Mouse (Mus musculus): ENCODE results near the gene Carmil3.

The Carmil3 gene

DNA sequence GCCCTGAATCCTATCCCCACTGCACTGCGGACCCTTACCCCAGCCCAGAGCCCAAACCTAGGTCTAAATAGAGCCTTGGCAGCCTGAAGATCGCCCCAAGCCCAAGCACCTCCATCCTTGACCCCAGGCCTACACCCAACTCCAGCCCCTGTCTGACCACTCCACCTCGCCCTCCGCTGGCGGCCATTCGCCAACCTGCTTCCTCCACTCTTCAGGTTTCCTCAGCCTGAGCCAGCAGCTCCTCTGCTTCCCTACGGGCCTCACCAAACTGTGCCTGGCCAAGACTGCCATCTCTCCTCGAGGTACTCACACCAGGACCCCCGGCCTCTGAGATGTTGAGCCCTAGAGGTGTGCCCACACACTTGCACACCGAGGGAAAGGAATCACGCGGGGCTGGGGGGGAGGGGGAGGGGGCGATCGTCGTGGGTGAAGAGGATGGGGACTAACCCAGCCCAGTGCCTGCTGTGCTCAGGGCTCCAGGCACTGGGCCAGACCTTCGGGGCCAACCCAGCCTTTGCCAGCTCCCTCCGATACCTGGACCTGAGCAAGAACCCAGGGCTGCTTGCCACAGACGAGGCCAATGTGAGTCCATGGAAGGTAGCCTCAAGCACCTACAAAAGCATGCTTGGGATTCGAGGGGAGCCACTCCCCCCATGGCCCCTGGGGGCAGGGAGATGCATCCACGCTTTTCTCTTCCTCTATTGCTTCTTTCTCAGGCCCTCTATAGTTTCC is 5.2 kb downstream of the Carmil3 start:
- DNase-seq (ENCODE audit: low spot score) = no peak

GRCm38 (mm10) chr14:55496761-55497448 is 6.5 kb downstream of the Carmil3 start:
- DNase-seq (ENCODE audit: low spot score) = no peak

DNA sequence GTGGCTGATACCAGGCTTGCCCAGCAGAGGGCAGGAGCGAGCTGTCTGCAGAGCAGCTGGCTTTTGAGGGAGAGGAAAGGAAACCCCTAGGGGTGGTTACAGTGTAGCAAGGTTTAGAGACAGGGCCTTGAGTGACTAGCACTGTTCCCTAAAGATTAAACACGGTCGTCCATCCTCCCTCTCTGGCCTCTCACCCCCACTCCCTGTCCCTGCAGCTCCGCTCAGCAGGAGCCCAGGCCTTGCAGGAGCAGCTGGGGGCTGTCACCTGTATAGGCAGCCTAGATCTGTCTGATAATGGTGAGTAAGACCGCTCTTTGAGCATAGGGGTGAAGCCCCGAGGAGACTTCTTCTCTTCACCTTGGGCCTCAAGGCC is 7.0 kb downstream of the Carmil3 start:
- peak; percentile 85 for DNase-seq (ENCODE audit: low spot score)

DNA sequence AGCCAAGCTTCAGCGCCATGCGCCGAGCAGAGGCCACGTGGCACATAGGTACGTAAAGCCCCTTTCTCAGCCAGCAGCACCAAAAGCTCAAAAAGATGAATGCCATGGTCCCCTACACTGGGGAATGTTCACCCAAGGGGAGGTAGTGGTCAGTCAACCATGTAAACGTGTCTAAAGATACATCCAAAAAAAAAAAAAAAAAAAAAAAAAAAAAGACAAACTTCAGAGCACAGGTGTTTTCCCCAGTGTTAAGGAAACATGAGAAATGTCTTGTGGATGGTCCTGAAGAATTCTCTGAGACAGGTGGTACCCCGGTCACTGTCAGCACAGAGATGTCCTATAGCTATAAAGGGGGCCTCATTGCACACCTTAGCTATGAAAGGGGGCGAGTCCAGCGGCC is 15.2 kb downstream of the Carmil3 start:
- no peak for DNase-seq (ENCODE audit: low spot score)

DNA sequence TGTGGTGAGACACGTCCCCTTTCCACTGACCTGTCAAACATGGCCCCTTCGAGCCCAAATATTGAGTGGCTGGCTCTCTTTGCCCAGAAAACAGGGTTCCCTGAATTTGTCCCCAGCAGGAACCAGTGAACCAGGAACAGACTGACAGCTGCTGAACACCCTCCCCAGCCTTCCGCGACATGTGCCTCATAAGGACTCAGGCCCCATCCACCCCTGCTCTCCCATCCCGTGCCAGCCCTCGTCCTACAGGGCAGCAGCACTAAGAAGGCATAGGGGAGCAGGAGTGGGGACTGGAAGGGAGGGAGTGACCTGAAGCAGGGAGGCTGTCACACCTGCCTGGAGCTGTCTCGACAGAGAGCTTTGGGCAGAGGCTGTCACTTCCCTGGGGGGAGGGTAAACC is 17.4 kb downstream of the Carmil3 start:
- DNase-seq (ENCODE audit: low spot score) = no peak

DNA sequence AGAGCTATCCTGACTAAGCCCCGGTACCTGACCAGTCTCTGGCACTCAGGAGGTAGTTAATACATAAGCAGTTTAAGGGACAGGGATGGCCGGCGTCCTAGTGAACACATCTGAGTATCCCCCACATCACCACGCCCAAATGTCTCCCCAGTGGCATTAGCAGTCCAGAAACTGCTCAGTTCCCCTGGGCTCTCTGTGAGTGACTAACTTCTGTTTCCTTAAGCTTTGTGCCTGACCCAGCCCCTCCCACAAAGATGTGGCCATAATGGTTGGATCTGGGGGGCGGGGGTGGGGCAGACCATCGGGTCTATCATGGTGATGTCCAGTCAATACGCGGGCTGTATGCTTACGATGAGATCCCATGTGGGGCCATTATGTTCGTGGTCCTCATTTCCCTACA is 19.1 kb downstream of the Carmil3 start:
- no peak for DNase-seq (ENCODE audit: low spot score)

DNA sequence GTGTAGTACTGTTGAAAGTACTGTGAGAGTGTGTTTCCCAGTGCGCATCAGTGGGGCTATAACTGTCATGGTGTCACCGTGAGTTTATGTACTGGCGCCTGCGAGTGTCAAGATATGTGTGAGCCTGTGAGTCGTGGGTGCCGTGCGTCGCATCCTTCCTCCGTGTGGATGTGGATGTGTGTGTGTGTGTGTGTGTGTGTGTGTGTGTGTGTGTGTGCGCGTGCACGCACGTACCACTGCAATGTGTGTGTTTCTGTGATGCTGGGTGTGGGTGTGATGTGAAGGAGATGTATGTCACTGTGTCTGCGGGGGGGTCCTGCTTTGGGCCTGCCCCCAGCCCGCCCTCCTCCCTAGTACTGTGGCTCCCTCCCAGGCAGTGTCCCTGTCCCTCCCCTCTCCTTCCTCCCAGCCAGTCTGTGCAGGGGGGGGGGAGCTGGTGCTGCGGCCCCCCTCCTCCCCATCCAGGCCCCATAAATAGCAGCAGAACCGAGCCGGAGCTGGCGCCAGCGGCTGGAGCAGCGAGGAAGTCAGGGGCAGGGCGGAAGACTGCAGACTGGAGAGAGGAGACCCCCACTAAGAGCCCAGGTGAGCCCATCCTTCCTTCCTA is 19.8 kb downstream of the Carmil3 start, which contains the start of gene Cpne6:
TSS of gene Cpne6 (plus strand) at position 321 of the 607 bp plus-strand sequence.
- no peak for DNase-seq (ENCODE audit: low spot score)

GRCm38 (mm10) chr14:55511037-55511436 is 20.6 kb downstream of the Carmil3 start:
- no peak for DNase-seq (ENCODE audit: low spot score)

GRCm38 (mm10) chr14:55513927-55514326 is 23.5 kb downstream of the Carmil3 start:
- no peak for DNase-seq (ENCODE audit: low spot score)

DNA sequence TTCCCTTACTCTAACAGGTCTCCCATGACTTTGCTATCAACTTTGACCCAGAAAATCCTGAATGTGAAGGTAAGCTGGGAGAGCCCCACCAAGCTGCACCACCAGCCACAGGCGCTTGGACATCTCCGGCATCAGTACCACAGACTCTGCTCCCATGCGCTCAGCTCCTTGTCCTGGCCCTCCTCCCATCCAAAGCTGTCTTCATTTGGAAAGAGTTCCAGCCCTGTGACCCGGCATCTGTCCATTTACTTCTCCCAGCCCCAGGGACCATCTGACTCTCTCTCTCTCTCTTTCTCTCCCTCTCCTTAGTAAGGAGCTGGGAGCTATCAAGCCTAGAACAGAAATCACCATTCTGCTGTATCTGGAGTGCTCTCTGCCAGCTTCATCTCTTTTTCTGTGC is 25.4 kb downstream of the Carmil3 start:
- no peak for DNase-seq (ENCODE audit: low spot score)

GRCm38 (mm10) chr14:55518897-55519296 is 28.4 kb downstream of the Carmil3 start:
- DNase-seq (ENCODE audit: low spot score) = no peak

DNA sequence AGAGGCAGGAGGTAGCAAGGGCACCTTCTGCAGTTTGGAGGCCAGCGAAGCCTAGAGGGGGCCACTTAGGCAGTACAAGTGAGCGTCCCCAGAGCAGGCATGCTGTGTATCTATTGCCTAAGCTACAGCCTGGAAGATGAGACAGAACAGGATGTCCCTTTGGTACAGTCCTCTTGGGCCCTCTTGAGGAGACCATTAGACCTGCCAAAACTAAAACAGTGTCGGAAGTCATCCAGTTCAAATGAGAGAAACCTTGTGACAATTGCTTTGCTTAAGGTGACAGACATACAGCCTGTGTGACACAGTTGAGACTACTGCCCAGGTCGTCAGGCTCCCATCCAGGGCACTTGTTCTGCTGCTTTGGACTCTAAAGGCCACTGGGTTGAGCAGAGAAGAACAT is 29.2 kb downstream of the Carmil3 start:
- DNase-seq (ENCODE audit: low spot score) = no peak

DNA sequence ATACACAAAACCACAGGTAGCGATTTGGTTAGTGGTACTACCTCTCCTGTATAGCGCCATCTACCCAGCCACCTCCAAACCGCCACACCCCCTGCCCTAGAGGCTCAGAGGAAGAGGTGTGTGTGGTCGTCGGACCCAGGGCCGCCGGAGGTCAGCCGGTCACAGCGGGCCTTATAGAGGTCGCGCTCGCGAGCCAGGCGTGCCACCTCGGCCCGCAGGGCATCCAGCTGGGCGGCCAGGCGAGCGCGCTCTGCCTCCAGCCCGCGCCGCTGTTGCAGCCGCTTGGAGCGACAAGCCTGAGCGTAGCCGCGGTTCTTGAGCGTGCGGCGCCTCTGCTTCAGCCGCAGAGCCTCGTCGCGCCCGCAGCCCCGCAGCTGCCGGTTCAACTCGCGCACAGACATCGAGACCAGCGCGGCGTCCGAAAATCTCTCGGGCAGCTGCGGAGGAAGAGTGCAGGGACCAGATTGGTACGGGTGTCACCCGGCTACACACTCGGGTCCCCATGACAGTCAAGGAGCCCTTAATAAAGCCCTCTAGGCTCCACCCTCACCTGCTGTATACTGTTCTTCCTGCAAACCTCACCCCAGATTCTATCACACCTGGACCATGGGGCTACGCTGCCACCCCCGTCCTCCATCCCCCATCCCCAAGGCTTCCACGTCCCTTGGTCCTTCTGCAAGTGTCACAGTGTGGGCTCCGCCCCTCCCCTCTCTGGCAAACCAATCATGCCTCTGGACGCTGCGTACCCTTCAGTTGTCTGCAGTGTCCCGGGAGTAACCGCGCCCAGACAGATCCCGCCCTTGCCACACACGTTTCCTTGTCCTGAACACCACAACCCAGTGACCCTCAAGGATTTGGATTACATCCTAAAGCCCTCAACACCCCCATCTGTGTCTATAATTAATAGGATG is 30.3 kb downstream of the Carmil3 start:
- no peak for DNase-seq (ENCODE audit: low spot score)

- DNase-seq (ENCODE audit: low spot score) = no peak
These were observed 33.6 kb downstream of the Carmil3 start for GRCm38 (mm10) chr14:55524062-55524461.

- no peak for DNase-seq (ENCODE audit: low spot score)
These were observed 34.3 kb downstream of the Carmil3 start, which contains the start of gene Nrl for GRCm38 (mm10) chr14:55524785-55525184. Gene Nrl, minus strand, starts transcription at chr14:55524981.

DNA sequence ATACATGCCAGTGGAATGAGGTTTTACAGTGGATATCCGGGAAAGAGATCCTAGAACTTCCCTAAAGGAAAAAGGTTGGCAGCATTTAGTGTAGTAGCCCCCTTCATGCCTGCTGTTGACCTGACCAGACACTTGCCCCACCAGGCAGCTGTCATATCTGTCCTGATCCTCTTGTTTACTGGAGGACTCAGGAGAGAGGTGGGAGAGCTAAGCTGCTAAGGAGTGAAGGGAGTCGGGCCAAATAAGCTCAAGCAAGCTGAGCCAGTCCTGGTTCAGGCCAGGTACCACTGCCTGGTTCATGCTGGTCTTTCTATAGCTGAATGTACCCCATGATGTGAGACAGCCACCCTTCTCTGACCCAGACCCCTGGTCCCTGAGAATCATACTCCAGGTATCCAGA is 36.2 kb downstream of the Carmil3 start:
- no peak for DNase-seq (ENCODE audit: low spot score)

- no peak for DNase-seq (ENCODE audit: low spot score)
These were observed 37.5 kb downstream of the Carmil3 start for GRCm38 (mm10) chr14:55527940-55528339.

GRCm38 (mm10) chr14:55536116-55536745 is 45.8 kb downstream of the Carmil3 start:
- DNase-seq (ENCODE audit: low spot score) = no peak

DNA sequence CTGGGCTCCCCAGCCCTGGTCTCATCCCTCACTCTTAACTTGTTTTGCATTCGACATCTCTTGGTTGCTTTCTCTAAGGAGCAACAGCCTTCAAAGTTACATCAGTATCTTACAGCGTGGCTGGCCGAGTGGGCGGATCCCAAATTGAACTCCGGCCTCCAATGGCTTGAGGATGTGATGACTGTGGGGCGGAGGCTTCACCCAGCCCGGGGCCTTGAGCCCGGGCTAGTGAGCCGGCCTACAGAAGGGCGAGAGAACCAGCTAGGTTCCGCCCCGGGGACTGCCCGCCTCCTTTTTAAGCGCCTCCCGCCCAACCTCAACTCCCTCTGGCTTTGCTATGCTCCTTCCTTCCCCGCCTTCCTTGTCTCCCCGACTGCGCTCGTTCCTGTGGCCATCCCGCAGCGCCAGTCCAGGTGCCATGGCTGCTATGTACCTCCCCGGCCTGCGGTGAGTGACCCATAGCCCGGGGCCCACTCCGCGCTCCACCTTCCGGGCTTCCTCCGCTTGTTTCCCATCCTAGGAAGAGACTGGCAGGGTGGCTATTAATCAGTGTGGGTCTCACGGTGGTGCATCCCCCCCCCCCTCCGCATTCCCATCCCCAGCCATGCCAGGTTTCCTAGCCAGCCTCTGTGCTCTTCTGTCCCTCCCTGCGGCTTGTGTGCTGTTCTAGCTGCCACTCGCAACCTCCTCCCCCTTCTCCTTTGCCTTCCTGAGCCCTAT is 49.8 kb downstream of the Carmil3 start, which contains the start of gene Pck2:
TSS of gene Pck2 (plus strand) at position 200 of the 720 bp plus-strand sequence.
- peak; percentile 85 for DNase-seq (ENCODE audit: low spot score)

DNA sequence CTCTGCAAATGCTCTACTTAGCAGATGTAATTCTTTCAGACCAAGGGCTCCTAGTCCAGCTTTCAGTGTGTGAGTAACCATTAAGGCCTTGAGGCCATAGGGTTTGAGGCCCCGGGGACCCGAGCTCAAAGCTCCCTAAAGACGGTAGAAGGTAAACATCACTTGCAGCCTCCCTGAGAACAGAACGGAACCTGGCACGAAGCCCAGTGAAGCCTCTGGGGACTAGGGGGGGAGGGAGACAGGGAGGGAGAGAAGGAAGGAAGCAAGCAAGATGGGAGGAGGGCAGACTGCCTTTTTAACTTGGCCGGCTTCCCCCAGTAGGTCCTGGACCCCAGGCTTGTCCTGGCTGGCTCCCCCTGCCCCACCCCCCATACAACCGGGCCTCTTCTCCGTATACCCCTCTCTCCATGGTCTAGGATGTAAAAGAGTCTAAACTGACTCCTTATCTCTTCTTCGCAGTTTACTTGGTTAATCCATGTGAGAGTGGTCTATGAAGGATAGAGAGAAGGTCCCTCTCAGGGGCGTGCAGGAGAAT is 50.4 kb downstream of the Carmil3 start:
- DNase-seq (ENCODE audit: low spot score) = peak; percentile 78

GRCm38 (mm10) chr14:55542268-55542667 is 51.8 kb downstream of the Carmil3 start:
- DNase-seq (ENCODE audit: low spot score) = no peak
